Mouse (Mus musculus): Measurements from ENCODE around the gene Calm1. TPM values are rescaled to one million over a fixed set of nuclear protein-coding genes. Genes with fewer than 3 reads are reported as not detected.
A peak's percentile ranks its signal among the peaks of the same experiment; 100 is the strongest.

Gene Calm1
- polyA plus RNA-seq, 1 experiment from 2014 or later, result 2,116 TPM

GRCm38 (mm10) chr12:100205156-100205555, 5.9 kb downstream of the Calm1 start:
- Histone ChIP-seq H3K4me1 (replicated peaks; ENCODE audit: control insufficient read depth, insufficient read depth) (peaks cover 5% of the 10 kb centered on the region; the same call in 1 of the 2 replicates), H3K27me3 (ENCODE audit: control insufficient read depth, insufficient read depth, low read length) (no peaks in the 10 kb centered on the region), H3K9me3 (ENCODE audit: control insufficient read depth, low read length) (no peaks in the 10 kb centered on the region), H3K9ac (ENCODE audit: low read length) (no peak overlapping the region), H3K4me2 (replicated peaks; ENCODE audit: low read depth) (no peak overlapping the region), H3K27ac (replicated peaks) (no peak overlapping the region), H3K4me3 (ENCODE audit: low read depth, low read length) (no peak overlapping the region), H3K36me3 (ENCODE audit: control insufficient read depth, insufficient read depth, low read length) (peaks cover 27% of the 10 kb centered on the region)
- TF ChIP-seq CTCF (IDR thresholded peaks at IDR 0.05; ENCODE audit: low read depth) (no peak), EP300 (optimal IDR thresholded peaks at IDR 0.05) (no peak)
- ATAC-seq (ENCODE audit: low FRiP score, low TSS enrichment) (no peak), DNase-seq (ENCODE audit: low spot score) (no peak)
- 84% methylated on average over 8 of the region's 8 CpGs for WGBS

- Histone ChIP-seq H3K4me2 (replicated peaks; ENCODE audit: low read depth) (no peak overlapping the region), H3K9ac (ENCODE audit: low read length) (no peak overlapping the region), H3K27me3 (ENCODE audit: control insufficient read depth, insufficient read depth, low read length) (no peaks in the 10 kb centered on the region), H3K4me1 (replicated peaks; ENCODE audit: control insufficient read depth, insufficient read depth) (peaks cover 5% of the 10 kb centered on the region; the same call in 1 of the 2 replicates), H3K9me3 (ENCODE audit: control insufficient read depth, low read length) (no peaks in the 10 kb centered on the region), H3K27ac (replicated peaks) (no peak overlapping the region), H3K4me3 (ENCODE audit: low read depth, low read length) (no peak overlapping the region), H3K36me3 (ENCODE audit: control insufficient read depth, insufficient read depth, low read length) (peaks cover 27% of the 10 kb centered on the region)
- WGBS, result 64% methylated on average over 3 of the region's 3 CpGs
- no peak for ATAC-seq (ENCODE audit: low FRiP score, low TSS enrichment)
- TF ChIP-seq CTCF (IDR thresholded peaks at IDR 0.05; ENCODE audit: low read depth), result no peak
- no peak for TF ChIP-seq EP300 (optimal IDR thresholded peaks at IDR 0.05)
- DNase-seq (ENCODE audit: low spot score), result no peak
Measured at GRCm38 (mm10) chr12:100206521-100206920, 7.3 kb downstream of the Calm1 start.

GRCm38 (mm10) chr12:100206926-100207325, 7.7 kb downstream of the Calm1 start:
- TF ChIP-seq EP300 (optimal IDR thresholded peaks at IDR 0.05), result no peak
- no peak for TF ChIP-seq CTCF (IDR thresholded peaks at IDR 0.05; ENCODE audit: low read depth)
- Histone ChIP-seq H3K4me1 (replicated peaks; ENCODE audit: control insufficient read depth, insufficient read depth) (peaks cover 5% of the 10 kb centered on the region; the same call in 1 of the 2 replicates), H3K9ac (ENCODE audit: low read length) (no peak overlapping the region), H3K36me3 (ENCODE audit: control insufficient read depth, insufficient read depth, low read length) (peaks cover 27% of the 10 kb centered on the region), H3K27me3 (ENCODE audit: control insufficient read depth, insufficient read depth, low read length) (no peaks in the 10 kb centered on the region), H3K27ac (replicated peaks) (no peak overlapping the region), H3K4me3 (ENCODE audit: low read depth, low read length) (no peak overlapping the region), H3K9me3 (ENCODE audit: control insufficient read depth, low read length) (no peaks in the 10 kb centered on the region), H3K4me2 (replicated peaks; ENCODE audit: low read depth) (no peak overlapping the region)
- WGBS, result 80% methylated on average over 5 of the region's 5 CpGs
- no peak for DNase-seq (ENCODE audit: low spot score)
- ATAC-seq (ENCODE audit: low FRiP score, low TSS enrichment), result no peak

GRCm38 (mm10) chr12:100209701-100210478, 10.7 kb downstream of the Calm1 start:
- no peak for DNase-seq (ENCODE audit: low spot score)
- TF ChIP-seq EP300 (optimal IDR thresholded peaks at IDR 0.05) (no peak), CTCF (IDR thresholded peaks at IDR 0.05; ENCODE audit: low read depth) (no peak)
- H3K9ac ChIP-seq (ENCODE audit: low read length), result no peak overlapping the region
- no peaks in the 10 kb centered on the region; the same call in 1 of the 2 replicates for H3K4me1 ChIP-seq (replicated peaks; ENCODE audit: control insufficient read depth, insufficient read depth)
- 66% methylated on average over 10 of the region's 10 CpGs for WGBS
- H3K27me3 ChIP-seq (ENCODE audit: control insufficient read depth, insufficient read depth, low read length), result no peaks in the 10 kb centered on the region
- H3K4me2 ChIP-seq (replicated peaks; ENCODE audit: low read depth), result no peak overlapping the region
- peak overlapping the region; percentile 81 for H3K27ac ChIP-seq (replicated peaks)
- H3K36me3 ChIP-seq (ENCODE audit: control insufficient read depth, insufficient read depth, low read length), result peaks cover 14% of the 10 kb centered on the region
- 0 out of 2 replicates have a peak, but pooled peaks cover 5% of the 10 kb centered on the region for H3K9me3 ChIP-seq (ENCODE audit: control insufficient read depth, low read length)
- H3K4me3 ChIP-seq (ENCODE audit: low read depth, low read length), result no peak overlapping the region
- ATAC-seq (ENCODE audit: low FRiP score, low TSS enrichment), result no peak

- WGBS, result 11% methylated on average over 5 of the region's 5 CpGs
- Histone ChIP-seq H3K9ac (ENCODE audit: low read length) (no peak overlapping the region), H3K4me2 (replicated peaks; ENCODE audit: low read depth) (peak overlapping the region; percentile 31; the same call in 1 of the 2 replicates), H3K9me3 (ENCODE audit: control insufficient read depth, low read length) (0 out of 2 replicates have a peak, but pooled peaks cover 5% of the 10 kb centered on the region), H3K36me3 (ENCODE audit: control insufficient read depth, insufficient read depth, low read length) (peaks cover 3% of the 10 kb centered on the region), H3K27ac (replicated peaks) (peak overlapping the region; percentile 81), H3K4me3 (ENCODE audit: low read depth, low read length) (no peak overlapping the region), H3K27me3 (ENCODE audit: control insufficient read depth, insufficient read depth, low read length) (no peaks in the 10 kb centered on the region), H3K4me1 (replicated peaks; ENCODE audit: control insufficient read depth, insufficient read depth) (no peaks in the 10 kb centered on the region; the same call in 1 of the 2 replicates)
- ATAC-seq (ENCODE audit: low FRiP score, low TSS enrichment), result peak; percentile 67
- TF ChIP-seq EP300 (optimal IDR thresholded peaks at IDR 0.05) (no peak), CTCF (IDR thresholded peaks at IDR 0.05; ENCODE audit: low read depth) (no peak)
- peak; percentile 78 for DNase-seq (ENCODE audit: low spot score)
Measured at GRCm38 (mm10) chr12:100210973-100211372, 11.7 kb downstream of the Calm1 start.
